Mouse (Mus musculus) kidney, adult 10 weeks (tissue): ENCODE measurements around the gene Adipor1. TPM values are rescaled to one million over a fixed set of nuclear protein-coding genes. Genes with fewer than 3 reads are reported as not detected.

Source experiments
- polyA plus RNA-seq: library from polyadenylated mRNA; stranded (reverse); fragments of 350-450 nt; fragmentation: Illumina TruSeq; extraction: RNeasy Lipid Tissue Mini Kit (QIAGEN cat#74804); gene quantifications from one replicate; pipeline ENCODE4 v1.2.3, GENCODE M21; 2014; ENCODE audit warnings: low read depth, low replicate concordance

The Adipor1 gene
- polyA plus RNA-seq, result 47.0 TPM

DNA sequence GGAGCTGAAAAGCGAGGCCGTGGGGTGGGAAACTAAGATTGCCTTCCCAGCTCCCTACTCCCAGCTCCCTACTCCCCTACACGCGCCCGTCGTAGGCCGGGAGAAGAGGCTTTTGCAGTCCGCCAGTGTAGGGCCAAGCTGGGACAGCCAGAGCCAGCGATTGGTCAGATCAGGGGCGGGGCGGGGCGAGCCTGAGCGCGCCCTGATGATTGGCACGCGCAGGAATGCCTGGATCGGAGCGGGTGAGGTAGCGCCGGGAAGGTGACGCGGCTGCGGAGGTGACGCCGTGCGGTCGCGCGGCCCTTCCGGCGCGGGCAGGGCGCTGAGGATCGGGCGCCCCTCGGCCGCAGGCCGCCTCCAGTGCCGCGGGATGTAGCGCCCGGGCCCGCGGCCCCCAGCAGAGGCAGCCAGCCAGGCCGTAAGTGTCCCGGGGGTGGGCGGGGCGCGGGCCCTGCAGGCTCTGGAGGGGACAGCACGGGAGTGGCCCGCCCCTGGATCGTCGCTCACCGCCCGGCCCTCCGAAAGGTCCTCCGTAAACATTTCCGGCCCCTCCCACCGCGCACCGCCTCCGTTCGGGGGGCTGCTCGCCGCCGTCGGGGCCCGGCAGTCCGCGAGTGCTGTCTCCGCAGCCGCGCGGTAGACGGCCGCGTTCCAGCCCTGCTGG, at the start of gene Adipor1:
Gene Adipor1, plus strand, starts transcription at position 211 of the 664 bp plus-strand sequence.

DNA sequence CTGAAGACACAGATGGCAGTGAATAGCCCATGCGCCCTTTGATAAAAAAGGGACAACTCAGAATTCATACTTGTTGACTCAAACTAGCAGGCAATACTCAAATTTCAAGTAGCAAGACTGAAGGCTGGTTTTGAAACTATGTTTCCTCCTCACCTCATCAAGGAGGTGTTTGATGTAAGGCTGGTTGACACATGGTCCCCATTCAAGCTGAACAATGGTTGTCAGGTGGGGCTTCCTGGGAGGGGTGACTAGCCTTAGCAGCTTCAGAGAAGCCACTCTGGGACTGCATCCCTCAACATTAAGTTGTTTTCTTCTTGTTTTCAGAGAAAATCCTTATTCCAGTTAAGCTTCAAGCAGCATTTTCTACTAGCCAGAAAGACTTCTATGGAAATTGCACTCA, 29.5 kb upstream of the Adipor1 start, which contains the start of gene 4933406M09Rik:
Gene 4933406M09Rik, plus strand, starts transcription at position 275 of the 400 bp plus-strand sequence.

DNA sequence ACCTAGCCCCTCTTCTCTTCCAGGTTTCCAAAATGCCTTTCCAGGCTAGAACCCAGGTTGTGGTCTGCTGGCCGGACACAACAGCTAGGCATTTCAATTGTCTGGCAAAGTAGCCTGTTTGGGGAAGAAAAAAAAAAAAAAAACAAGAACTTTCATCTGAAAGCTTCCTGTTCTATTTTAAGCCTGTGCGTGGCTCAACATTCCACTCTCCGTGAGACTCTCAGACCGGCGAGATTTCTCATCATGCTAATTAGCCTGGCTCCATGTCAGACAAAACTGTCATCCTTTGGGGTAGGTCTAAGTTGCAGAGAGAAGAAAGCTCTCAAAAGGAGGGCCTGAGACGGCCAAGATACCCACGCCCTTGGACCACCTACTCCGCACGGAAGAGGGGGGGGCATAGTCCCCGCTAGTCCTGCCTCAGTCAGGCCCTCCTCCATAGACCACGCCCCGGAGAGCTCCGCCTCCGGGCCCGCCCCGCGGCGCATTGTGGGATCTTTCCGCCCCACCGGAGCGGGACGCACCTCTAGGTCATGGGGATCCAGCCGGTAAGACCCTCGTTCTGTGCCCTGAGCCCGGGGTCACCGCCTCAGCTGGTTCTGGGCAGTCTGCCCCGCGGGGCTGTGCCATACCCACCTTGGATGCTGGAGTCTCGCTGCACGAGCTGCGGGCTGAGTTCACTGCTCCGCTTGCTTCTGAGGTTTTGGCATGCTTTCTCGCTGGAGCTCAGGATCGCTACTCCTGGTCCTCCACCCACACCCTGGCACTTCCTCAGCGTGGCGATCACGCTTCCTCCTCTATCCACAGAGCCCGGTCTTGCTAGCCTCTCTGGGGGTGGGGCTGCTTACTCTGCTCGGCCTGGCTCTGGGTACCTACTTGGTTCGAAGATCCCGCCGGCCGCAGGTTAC, 9.4 kb upstream of the Adipor1 start, which contains the start of gene Cyb5r1:
Gene Cyb5r1, plus strand, starts transcription at position 51 of the 905 bp plus-strand sequence.

DNA sequence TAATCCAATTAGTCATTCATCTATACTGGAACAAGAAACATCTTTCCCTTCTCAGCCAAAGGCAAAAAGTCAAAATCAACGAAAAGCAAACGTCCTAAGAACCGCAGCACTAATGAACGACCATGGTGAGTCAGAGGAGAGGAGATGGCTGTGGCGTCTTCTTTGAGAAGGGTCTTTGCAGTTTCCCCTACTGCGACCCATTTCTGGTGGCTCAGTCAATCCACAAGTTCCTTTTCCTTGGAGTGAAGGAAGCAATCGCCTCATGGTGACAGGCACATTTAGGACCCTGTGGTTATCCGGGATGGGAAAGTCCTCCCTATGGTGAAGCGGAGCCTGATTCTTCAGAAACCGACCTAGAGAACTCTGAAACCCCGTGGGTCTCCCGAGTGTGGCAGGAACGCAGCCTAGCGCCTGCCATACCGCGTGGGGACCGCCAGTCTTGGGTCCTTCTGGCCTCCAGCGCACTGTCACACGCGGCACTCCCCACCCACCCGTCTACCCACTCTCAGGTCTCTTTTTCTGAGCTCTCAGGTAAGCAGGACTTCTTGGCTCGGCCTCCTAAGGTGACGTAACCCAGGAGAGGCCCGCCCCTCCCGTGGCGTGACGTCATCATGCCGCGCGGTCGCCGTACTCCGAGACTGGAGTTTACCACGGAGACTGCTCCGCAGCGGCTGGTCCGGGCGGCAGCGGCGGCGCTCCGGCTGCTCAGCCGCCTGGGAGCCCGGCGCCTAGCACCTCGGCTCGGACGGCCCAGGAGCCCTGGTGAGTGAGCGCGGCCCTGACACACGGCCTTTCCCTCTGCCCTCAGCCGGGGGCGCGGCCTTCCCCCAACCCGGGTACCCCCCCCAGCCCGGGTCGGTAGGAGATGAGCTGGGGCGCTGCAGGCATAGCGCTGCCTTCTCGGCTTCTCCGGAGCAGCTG, 40.0 kb downstream of the Adipor1 start, which contains the start of gene Klhl12:
Gene Klhl12, plus strand, starts transcription at position 628 of the 921 bp plus-strand sequence.

Other genes starting within 250 kb of the Adipor1 start
- gene Chil1, start 233.2 kb upstream of the Adipor1 start, polyA plus RNA-seq, result not detected
- not detected for gene Mybph, start 221.9 kb upstream of the Adipor1 start, polyA plus RNA-seq
- gene Adora1, start 179.9 kb upstream of the Adipor1 start, polyA plus RNA-seq, result 1.5 TPM
- not detected for gene Myog, start 125.4 kb upstream of the Adipor1 start, polyA plus RNA-seq
- not detected for gene Ppfia4, start 82.5 kb upstream of the Adipor1 start, polyA plus RNA-seq
- gene Tmem183a, start 53.4 kb upstream of the Adipor1 start, polyA plus RNA-seq, result 87.0 TPM
- gene 4933406M09Rik, start 29.4 kb upstream of the Adipor1 start, polyA plus RNA-seq, result not detected
- gene Cyb5r1, start 9.8 kb upstream of the Adipor1 start, polyA plus RNA-seq, result 16.9 TPM
- gene Klhl12, start 40.2 kb downstream of the Adipor1 start, polyA plus RNA-seq, result 23.4 TPM
- gene Rabif, start 79.3 kb downstream of the Adipor1 start, polyA plus RNA-seq, result 33.3 TPM
- gene Mgat4e, start 134.3 kb downstream of the Adipor1 start, polyA plus RNA-seq, result not detected
- gene Kdm5b, start 144.8 kb downstream of the Adipor1 start, polyA plus RNA-seq, result 11.5 TPM
- not detected for gene Syt2, start 231.3 kb downstream of the Adipor1 start, polyA plus RNA-seq